Mouse (Mus musculus): Measurements from ENCODE around the gene Dock10. TPM values are rescaled to one million over a fixed set of nuclear protein-coding genes. Genes with fewer than 3 reads are reported as not detected.

Gene Dock10
- polyA plus RNA-seq, 2 experiments: 3.5 to 3.6 TPM

GRCm38 (mm10) chr1:80635825-80636224 is 122.5 kb downstream of the Dock10 start:
- H3K4me3 ChIP-seq (ENCODE audit: insufficient read depth in 1 of 2, low read depth in 2 of 2, low read length in 2 of 2): no peak overlapping the region
- DNase-seq (ENCODE audit: low read depth in 3 of 3, low spot score in 3 of 3): no peak
- no peak overlapping the region for H3K9ac ChIP-seq (replicated peaks)
- no peaks in the 10 kb centered on the region for H3K36me3 ChIP-seq (replicated peaks; ENCODE audit: control insufficient read depth, insufficient read depth, low read depth)
- whole genome bisulfite sequencing (ENCODE audit: insufficient replicate concordance): 71% methylated on average over 4 of the region's 4 CpGs
- no peak overlapping the region for H3K4me2 ChIP-seq (ENCODE audit: low read depth)
- no peak for TF ChIP-seq EP300 (IDR thresholded peaks at IDR 0.05; ENCODE audit: low read depth)
- TF ChIP-seq CTCF (IDR thresholded peaks at IDR 0.05; ENCODE audit: low read depth): no peak
- no peaks in the 10 kb centered on the region for H3K27me3 ChIP-seq (ENCODE audit: control insufficient read depth, insufficient read depth, low read length)
- H3K4me1 ChIP-seq (replicated peaks; ENCODE audit: control insufficient read depth in 2 of 2, insufficient read depth in 2 of 2, low read length in 1 of 2): no peaks in the 10 kb centered on the region
- no peak overlapping the region for H3K27ac ChIP-seq
- H3K9me3 ChIP-seq (ENCODE audit: control insufficient read depth, low read length): no peaks in the 10 kb centered on the region
- ATAC-seq (ENCODE audit: insufficient read depth): no peak

DNA sequence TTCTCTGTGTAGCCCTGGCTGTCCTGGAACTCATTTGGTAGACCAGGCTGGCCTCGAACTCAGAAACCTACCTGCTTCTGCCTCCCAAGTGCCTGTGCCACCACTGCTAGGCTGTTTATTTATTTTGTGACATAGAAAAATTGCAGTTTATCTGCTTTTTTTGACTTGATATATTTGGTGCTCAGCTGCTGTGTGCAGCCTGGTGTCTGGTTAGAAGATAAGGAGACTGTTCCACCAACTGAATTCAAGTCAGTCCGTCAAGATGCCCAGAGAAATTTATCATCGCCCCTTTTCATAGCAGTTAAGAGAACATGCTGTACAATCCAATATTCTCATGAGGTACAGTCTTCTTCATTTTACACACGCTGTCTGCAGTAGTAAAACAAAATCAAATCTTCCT is 124.8 kb downstream of the Dock10 start:
- TF ChIP-seq CTCF (IDR thresholded peaks at IDR 0.05; ENCODE audit: low read depth) (no peak), EP300 (IDR thresholded peaks at IDR 0.05; ENCODE audit: low read depth) (peak; percentile 61)
- no peak for ATAC-seq (ENCODE audit: insufficient read depth)
- no peaks in the 10 kb centered on the region for H3K27me3 ChIP-seq (ENCODE audit: control insufficient read depth, insufficient read depth, low read length)
- peak in 2 of 3 experiments; percentile 18 to 22 for DNase-seq (ENCODE audit: low read depth in 3 of 3, low spot score in 3 of 3)
- H3K4me1 ChIP-seq (replicated peaks; ENCODE audit: control insufficient read depth in 2 of 2, insufficient read depth in 2 of 2, low read length in 1 of 2): no peaks in the 10 kb centered on the region
- H3K4me3 ChIP-seq (ENCODE audit: insufficient read depth in 1 of 2, low read depth in 2 of 2, low read length in 2 of 2): no peak overlapping the region
- no peaks in the 10 kb centered on the region for H3K36me3 ChIP-seq (replicated peaks; ENCODE audit: control insufficient read depth, insufficient read depth, low read depth)
- no peaks in the 10 kb centered on the region for H3K9me3 ChIP-seq (ENCODE audit: control insufficient read depth, low read length)
- H3K27ac ChIP-seq: no peak overlapping the region
- 32% methylated on average over 4 of the region's 4 CpGs for WGBS (ENCODE audit: insufficient replicate concordance)
- H3K4me2 ChIP-seq (ENCODE audit: low read depth): no peak overlapping the region
- H3K9ac ChIP-seq (replicated peaks): no peak overlapping the region

GRCm38 (mm10) chr1:80630179-80631149 is 127.9 kb downstream of the Dock10 start:
- TF ChIP-seq CTCF (IDR thresholded peaks at IDR 0.05; ENCODE audit: low read depth): no peak
- no peak for TF ChIP-seq EP300 (IDR thresholded peaks at IDR 0.05; ENCODE audit: low read depth)
- WGBS (ENCODE audit: insufficient replicate concordance): 55% methylated on average over 5 of the region's 5 CpGs

GRCm38 (mm10) chr1:80628054-80628453 is 130.3 kb downstream of the Dock10 start:
- Histone ChIP-seq H3K4me1 (replicated peaks; ENCODE audit: control insufficient read depth in 2 of 2, insufficient read depth in 2 of 2, low read length in 1 of 2) (no peaks in the 10 kb centered on the region), H3K27ac (no peak overlapping the region)

More at GRCm38 (mm10) chr1:80630179-80631149, 127.9 kb downstream of the Dock10 start:
- Histone ChIP-seq H3K4me1 (replicated peaks; ENCODE audit: control insufficient read depth in 2 of 2, insufficient read depth in 2 of 2, low read length in 1 of 2) (no peaks in the 10 kb centered on the region), H3K9ac (replicated peaks) (no peak overlapping the region), H3K36me3 (replicated peaks; ENCODE audit: control insufficient read depth, insufficient read depth, low read depth) (no peaks in the 10 kb centered on the region), H3K4me3 (ENCODE audit: insufficient read depth in 1 of 2, low read depth in 2 of 2, low read length in 2 of 2) (no peak overlapping the region), H3K27ac (no peak overlapping the region), H3K4me2 (ENCODE audit: low read depth) (no peak overlapping the region), H3K27me3 (ENCODE audit: control insufficient read depth, insufficient read depth, low read length) (no peaks in the 10 kb centered on the region), H3K9me3 (ENCODE audit: control insufficient read depth, low read length) (no peaks in the 10 kb centered on the region)
- DNase-seq (ENCODE audit: low read depth in 3 of 3, low spot score in 3 of 3): no peak
- no peak for ATAC-seq (ENCODE audit: insufficient read depth)

DNA sequence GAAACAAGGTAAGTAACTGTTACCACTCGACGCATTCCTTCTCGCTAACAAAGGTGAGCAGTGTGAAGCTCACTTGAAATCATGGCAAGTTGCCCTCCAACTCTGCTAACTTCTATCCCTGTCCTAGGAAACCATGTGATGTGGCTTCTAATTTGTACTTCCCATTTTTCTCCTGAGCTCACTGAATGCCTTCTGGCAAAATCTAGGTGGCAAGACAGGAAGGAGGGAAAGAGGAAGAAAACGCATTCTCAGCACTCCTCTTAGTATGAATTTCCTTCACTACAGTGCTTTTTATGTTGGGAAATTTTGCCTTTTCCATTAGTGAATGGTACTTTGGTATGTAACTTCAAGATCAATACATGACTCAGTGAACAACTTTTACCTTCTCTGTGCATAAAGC is 131.5 kb downstream of the Dock10 start:
- Histone ChIP-seq H3K4me3 (ENCODE audit: insufficient read depth in 1 of 2, low read depth in 2 of 2, low read length in 2 of 2) (no peak overlapping the region), H3K4me2 (ENCODE audit: low read depth) (no peak overlapping the region), H3K36me3 (replicated peaks; ENCODE audit: control insufficient read depth, insufficient read depth, low read depth) (no peaks in the 10 kb centered on the region), H3K27me3 (ENCODE audit: control insufficient read depth, insufficient read depth, low read length) (no peaks in the 10 kb centered on the region), H3K27ac (no peak overlapping the region), H3K9me3 (ENCODE audit: control insufficient read depth, low read length) (no peaks in the 10 kb centered on the region), H3K9ac (replicated peaks) (no peak overlapping the region), H3K4me1 (replicated peaks; ENCODE audit: control insufficient read depth in 2 of 2, insufficient read depth in 2 of 2, low read length in 1 of 2) (no peaks in the 10 kb centered on the region)
- 66% methylated on average over 4 of the region's 4 CpGs for WGBS (ENCODE audit: insufficient replicate concordance)
- no peak for DNase-seq (ENCODE audit: low read depth in 3 of 3, low spot score in 3 of 3)
- no peak for TF ChIP-seq EP300 (IDR thresholded peaks at IDR 0.05; ENCODE audit: low read depth)
- TF ChIP-seq CTCF (IDR thresholded peaks at IDR 0.05; ENCODE audit: low read depth): no peak
- no peak for ATAC-seq (ENCODE audit: insufficient read depth)

More at GRCm38 (mm10) chr1:80628054-80628453, 130.3 kb downstream of the Dock10 start:
- TF ChIP-seq CTCF (IDR thresholded peaks at IDR 0.05; ENCODE audit: low read depth) (no peak), EP300 (IDR thresholded peaks at IDR 0.05; ENCODE audit: low read depth) (no peak)
- H3K9me3 ChIP-seq (ENCODE audit: control insufficient read depth, low read length): no peaks in the 10 kb centered on the region
- H3K27me3 ChIP-seq (ENCODE audit: control insufficient read depth, insufficient read depth, low read length): no peaks in the 10 kb centered on the region
- H3K36me3 ChIP-seq (replicated peaks; ENCODE audit: control insufficient read depth, insufficient read depth, low read depth): no peaks in the 10 kb centered on the region
- ATAC-seq (ENCODE audit: insufficient read depth) (no peak), DNase-seq (ENCODE audit: low read depth in 3 of 3, low spot score in 3 of 3) (no peak)
- H3K9ac ChIP-seq (replicated peaks): no peak overlapping the region
- H3K4me3 ChIP-seq (ENCODE audit: insufficient read depth in 1 of 2, low read depth in 2 of 2, low read length in 2 of 2): no peak overlapping the region
- H3K4me2 ChIP-seq (ENCODE audit: low read depth): no peak overlapping the region
